Mouse (Mus musculus): Measurements from ENCODE around the gene Gm8298. TPM values are rescaled to one million over a fixed set of nuclear protein-coding genes. Genes with fewer than 3 reads are reported as not detected.
"Not testable (repeated sequence)": the region's sequence is repeated elsewhere in the genome, so short reads cannot be mapped to it uniquely, and the experiment has no call there.

Gene Gm8298
- polyA plus RNA-seq (2015; fragmentation: Nextera tagmentation; extraction: Ambion mirVana): not detected in 2 replicates

DNA sequence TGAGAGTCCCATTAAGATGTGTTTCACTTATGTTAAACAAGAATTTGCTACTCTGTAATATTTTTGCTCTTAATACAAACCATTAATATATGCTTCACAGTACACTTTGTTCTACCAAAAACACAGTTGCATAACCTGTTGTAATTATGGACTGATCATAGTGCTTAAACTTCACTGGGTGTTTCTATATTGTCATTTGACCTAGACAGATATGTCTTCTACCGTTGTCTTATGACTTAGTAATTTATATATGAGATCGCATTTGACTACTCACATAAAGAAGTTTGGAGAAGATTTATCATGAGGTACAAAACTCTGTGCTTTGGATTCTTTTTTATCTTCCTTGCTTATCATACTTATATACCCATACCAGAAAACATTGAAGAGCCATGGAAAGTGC lies at the start of gene Gm8298:
Gm8298 (plus strand) TSS at position 301 of the 400 bp plus-strand sequence.
- no peak within 1 kb of the TSS for H3K27ac ChIP-seq
- H3K36me3 ChIP-seq: no peaks in the 10 kb centered on the region
- no peak for ATAC-seq (ENCODE audit: low FRiP score)
- no peaks in the 10 kb centered on the region for H3K9me3 ChIP-seq
- H3K4me3 ChIP-seq: no peak within 1 kb of the TSS
- H3K4me2 ChIP-seq: no peak within 1 kb of the TSS
- H3K4me1 ChIP-seq (replicated peaks): no peaks in the 10 kb centered on the region
- no peak within 1 kb of the TSS for H3K9ac ChIP-seq
- no peaks in the 10 kb centered on the region for H3K27me3 ChIP-seq
- 96% methylated on average over 2 of the region's 2 CpGs for WGBS

DNA sequence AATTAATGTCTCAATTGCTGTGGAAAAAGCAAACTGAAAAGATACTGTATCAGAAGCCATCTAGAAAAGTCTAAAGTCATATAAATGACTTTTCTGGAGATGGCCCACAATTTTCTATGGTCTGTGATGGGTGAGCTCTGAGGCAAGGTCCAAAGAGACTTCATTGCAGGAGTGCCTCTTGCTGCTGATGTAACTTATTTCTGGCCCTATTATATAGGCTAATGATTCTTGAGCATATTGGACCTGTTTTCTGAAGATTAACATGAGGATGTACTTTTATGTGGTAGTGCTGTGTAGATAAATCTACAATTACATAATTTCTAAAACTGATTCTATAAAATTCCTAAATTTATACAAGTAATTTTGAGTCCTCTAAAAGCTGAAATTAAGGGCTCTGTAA lies 47.7 kb upstream of the Gm8298 start:
- H3K9me3 ChIP-seq: no peaks in the 10 kb centered on the region
- no peaks in the 10 kb centered on the region for H3K36me3 ChIP-seq
- no peak overlapping the region for H3K4me3 ChIP-seq
- no peak for ATAC-seq (ENCODE audit: low FRiP score)
- no peaks in the 10 kb centered on the region for H3K27me3 ChIP-seq
- no peak overlapping the region for H3K4me2 ChIP-seq
- no peak overlapping the region for H3K9ac ChIP-seq
- no peak overlapping the region for H3K27ac ChIP-seq
- H3K4me1 ChIP-seq (replicated peaks): no peaks in the 10 kb centered on the region

DNA sequence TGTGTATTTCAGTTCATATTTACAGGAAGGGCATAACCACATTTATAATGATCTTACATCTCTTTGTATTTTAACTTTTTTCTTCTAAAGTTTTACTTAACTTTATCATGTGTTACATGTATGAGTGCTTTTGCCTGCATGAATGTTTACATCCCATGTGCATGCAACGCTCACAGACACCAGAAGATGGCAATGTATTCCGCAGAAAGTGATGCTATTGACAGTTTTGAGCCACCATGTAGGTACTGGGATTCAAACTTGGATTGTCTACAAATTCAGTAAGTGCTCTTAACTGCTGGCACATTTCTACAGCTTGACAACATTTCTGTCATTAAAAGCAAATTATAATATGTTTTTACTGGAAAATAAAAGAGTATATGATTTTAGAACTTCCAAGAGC lies 9.9 kb downstream of the Gm8298 start:
- H3K9me3 ChIP-seq: no peaks in the 10 kb centered on the region
- H3K4me2 ChIP-seq: no peak overlapping the region
- H3K9ac ChIP-seq: no peak overlapping the region
- WGBS: 34% methylated on average over 2 of the region's 2 CpGs
- ATAC-seq (ENCODE audit: low FRiP score): no peak
- H3K4me3 ChIP-seq: no peak overlapping the region
- H3K27me3 ChIP-seq: no peaks in the 10 kb centered on the region
- H3K36me3 ChIP-seq: no peaks in the 10 kb centered on the region
- H3K27ac ChIP-seq: no peak overlapping the region
- no peaks in the 10 kb centered on the region for H3K4me1 ChIP-seq (replicated peaks)

DNA sequence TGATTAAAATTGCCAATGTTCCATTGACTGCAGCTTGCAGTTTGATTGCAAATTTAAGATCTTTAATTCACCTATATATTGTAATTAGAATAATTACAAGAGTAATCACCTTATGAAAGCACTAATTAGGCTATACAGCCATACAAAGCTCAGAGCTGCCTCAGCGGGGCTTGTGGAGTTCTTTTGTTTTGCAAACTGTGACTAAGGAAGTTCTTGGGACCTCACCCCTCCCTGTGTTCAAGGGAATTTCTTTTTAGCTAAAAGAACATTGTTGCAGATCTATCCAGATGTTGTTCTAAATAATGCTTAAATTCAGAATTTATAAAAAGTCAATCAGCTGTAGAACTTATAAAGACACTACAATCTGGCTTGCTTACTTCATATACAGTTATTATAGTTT lies 16.8 kb downstream of the Gm8298 start:
- not testable (repeated sequence) for ATAC-seq (ENCODE audit: low FRiP score); H3K36me3 ChIP-seq; H3K27ac ChIP-seq; H3K4me1 ChIP-seq (replicated peaks); H3K4me3 ChIP-seq; H3K9me3 ChIP-seq; H3K4me2 ChIP-seq; H3K27me3 ChIP-seq; H3K9ac ChIP-seq
- 28% methylated on average over 1 of the region's 1 CpGs for WGBS

DNA sequence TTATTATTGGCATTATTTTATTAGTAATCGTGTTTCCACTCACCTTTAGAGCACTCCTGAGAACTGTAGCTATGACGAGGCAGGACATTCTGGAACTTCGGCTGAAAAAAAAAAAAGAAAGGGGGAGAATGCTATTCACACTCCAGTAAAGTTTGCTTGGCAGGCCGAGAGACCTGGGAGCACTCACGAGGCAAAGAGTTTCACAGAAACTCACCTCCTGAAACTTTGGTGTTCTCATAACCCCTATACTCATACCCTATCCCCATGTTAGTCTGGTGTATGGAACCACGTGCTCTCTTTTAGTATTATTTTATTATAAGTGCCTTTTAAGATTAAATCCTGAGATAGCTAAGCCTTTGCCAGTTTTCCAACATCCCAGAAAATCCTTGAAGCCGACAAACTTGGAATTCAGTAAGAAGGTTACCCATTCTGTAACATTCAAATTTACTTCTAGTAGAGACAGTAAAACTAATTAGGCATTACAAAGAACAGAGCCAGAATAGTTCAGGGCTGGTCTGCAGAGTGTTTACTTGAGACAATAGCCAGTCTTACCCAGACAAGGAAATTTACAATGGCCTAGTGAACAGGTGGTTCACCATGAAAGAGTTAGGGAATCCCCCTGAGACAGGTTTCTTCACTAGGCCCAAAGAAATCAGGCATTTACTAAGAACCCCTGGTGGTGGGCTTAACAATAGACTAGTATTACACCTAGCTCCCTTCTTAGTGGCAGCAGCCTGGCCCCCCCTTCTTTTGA lies 19.1 kb downstream of the Gm8298 start:
- H3K4me3 ChIP-seq; H3K4me1 ChIP-seq (replicated peaks); H3K9ac ChIP-seq; H3K9me3 ChIP-seq; H3K27ac ChIP-seq; H3K4me2 ChIP-seq; H3K36me3 ChIP-seq; ATAC-seq (ENCODE audit: low FRiP score); H3K27me3 ChIP-seq: not testable (repeated sequence)
- WGBS: 76% methylated on average over 7 of the region's 7 CpGs

DNA sequence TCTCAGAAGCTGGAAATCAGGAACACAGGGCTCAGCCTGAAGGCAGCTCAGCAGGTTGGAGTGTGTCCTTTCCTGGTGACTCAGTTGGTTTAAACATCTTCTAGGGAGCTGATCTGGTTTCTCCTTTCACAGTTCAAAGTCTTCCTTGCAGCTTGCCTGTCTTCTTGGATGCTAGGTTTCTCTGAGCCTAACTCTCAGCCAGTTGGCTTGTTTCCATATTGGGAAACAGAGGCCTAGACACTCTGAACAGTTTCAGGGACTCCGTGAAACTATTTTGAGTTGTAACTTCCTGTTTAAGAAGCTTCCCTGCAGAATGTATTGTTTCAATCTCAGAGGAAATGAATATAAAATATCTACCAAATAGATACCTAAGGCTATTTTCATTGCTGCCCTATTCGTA lies 32.4 kb downstream of the Gm8298 start:
- Histone ChIP-seq H3K4me2 (no peak overlapping the region), H3K27me3 (no peaks in the 10 kb centered on the region), H3K27ac (no peak overlapping the region), H3K4me3 (no peak overlapping the region), H3K4me1 (replicated peaks) (no peaks in the 10 kb centered on the region), H3K9ac (no peak overlapping the region), H3K9me3 (no peaks in the 10 kb centered on the region), H3K36me3 (no peaks in the 10 kb centered on the region)
- ATAC-seq (ENCODE audit: low FRiP score): no peak
- WGBS: 87% methylated on average over 2 of the region's 2 CpGs

GRCm38 (mm10) chr3:59924914-59925313 lies 64.1 kb downstream of the Gm8298 start, which contains the start of gene C130079G13Rik:
Gene C130079G13Rik, plus strand, starts transcription at chr3:59925214.
- H3K9me3 ChIP-seq: no peaks in the 10 kb centered on the region
- H3K36me3 ChIP-seq: no peaks in the 10 kb centered on the region
- H3K27ac ChIP-seq: no peak within 1 kb of the TSS
- WGBS: 94% methylated on average over 2 of the region's 2 CpGs
- no peak within 1 kb of the TSS for H3K4me2 ChIP-seq
- no peak for ATAC-seq (ENCODE audit: low FRiP score)
- H3K27me3 ChIP-seq: no peaks in the 10 kb centered on the region
- no peak within 1 kb of the TSS for H3K4me3 ChIP-seq
- H3K4me1 ChIP-seq (replicated peaks): no peaks in the 10 kb centered on the region
- H3K9ac ChIP-seq: no peak within 1 kb of the TSS

Other genes starting within 250 kb of the Gm8298 start
- not detected in 2 replicates for gene Gm5538, start 131.3 kb upstream of the Gm8298 start, polyA plus RNA-seq (2015; fragmentation: Nextera tagmentation; extraction: Ambion mirVana)
- not detected in 2 replicates for gene C130079G13Rik, start 64.2 kb downstream of the Gm8298 start, polyA plus RNA-seq (2015; fragmentation: Nextera tagmentation; extraction: Ambion mirVana)
- gene Aadacl2, start 145.7 kb downstream of the Gm8298 start, polyA plus RNA-seq (2015; fragmentation: Nextera tagmentation; extraction: Ambion mirVana): not detected in 2 replicates
- gene Aadac, start 164.7 kb downstream of the Gm8298 start, polyA plus RNA-seq (2015; fragmentation: Nextera tagmentation; extraction: Ambion mirVana): not detected in 2 replicates
- 0.16 TPM in 1 of 2 replicates, not detected in the other for gene Sucnr1, start 220.8 kb downstream of the Gm8298 start, polyA plus RNA-seq (2015; fragmentation: Nextera tagmentation; extraction: Ambion mirVana)

All from hindbrain, embryonic 13.5 days (tissue).